Mouse (Mus musculus): ENCODE results near the gene Otop2.

The Otop2 gene

GRCm38 (mm10) chr11:115306863-115307262 is at the start of gene Otop2:
Gene Otop2, plus strand, starts transcription at chr11:115307163.
- no peak for DNase-seq (ENCODE audit: low spot score in 2 of 2)

- no peak for DNase-seq (ENCODE audit: low spot score in 2 of 2)
Observed at GRCm38 (mm10) chr11:115257775-115258510, 49.0 kb upstream of the Otop2 start.

GRCm38 (mm10) chr11:115259134-115259533 is 47.8 kb upstream of the Otop2 start:
- no peak for DNase-seq (ENCODE audit: low spot score in 2 of 2)

GRCm38 (mm10) chr11:115262954-115263353 is 44.0 kb upstream of the Otop2 start:
- no peak for DNase-seq (ENCODE audit: low spot score in 2 of 2)

- no peak for DNase-seq (ENCODE audit: low spot score in 2 of 2)
Observed at GRCm38 (mm10) chr11:115264136-115264861, 42.7 kb upstream of the Otop2 start.

GRCm38 (mm10) chr11:115264862-115265668 is 41.9 kb upstream of the Otop2 start:
- no peak for DNase-seq (ENCODE audit: low spot score in 2 of 2)

- no peak for DNase-seq (ENCODE audit: low spot score in 2 of 2)
Observed at GRCm38 (mm10) chr11:115265771-115266399, 41.1 kb upstream of the Otop2 start.

GRCm38 (mm10) chr11:115266400-115266778 is 40.6 kb upstream of the Otop2 start:
- no peak for DNase-seq (ENCODE audit: low spot score in 2 of 2)

- DNase-seq (ENCODE audit: low spot score in 2 of 2): no peak
Observed at GRCm38 (mm10) chr11:115267061-115267883, 39.7 kb upstream of the Otop2 start, which contains the start of gene Grin2c. Gene Grin2c, minus strand, starts transcription at chr11:115267243.

GRCm38 (mm10) chr11:115267958-115268357 is 39.0 kb upstream of the Otop2 start:
- DNase-seq (ENCODE audit: low spot score in 2 of 2): no peak

- DNase-seq (ENCODE audit: low spot score in 2 of 2): no peak
Observed at GRCm38 (mm10) chr11:115269330-115270066, 37.5 kb upstream of the Otop2 start.

- peak; percentile 70 to 81 for DNase-seq (ENCODE audit: low spot score in 2 of 2)
Observed at GRCm38 (mm10) chr11:115270148-115270861, 36.7 kb upstream of the Otop2 start.

- DNase-seq (ENCODE audit: low spot score in 2 of 2): no peak
Observed at GRCm38 (mm10) chr11:115271052-115271451, 35.9 kb upstream of the Otop2 start.

- DNase-seq (ENCODE audit: low spot score in 2 of 2): no peak
Observed at GRCm38 (mm10) chr11:115271481-115271880, 35.5 kb upstream of the Otop2 start.

GRCm38 (mm10) chr11:115272894-115273498 is 34.0 kb upstream of the Otop2 start:
- DNase-seq (ENCODE audit: low spot score in 2 of 2): no peak

GRCm38 (mm10) chr11:115273735-115274134 is 33.2 kb upstream of the Otop2 start:
- DNase-seq (ENCODE audit: low spot score in 2 of 2): no peak

- DNase-seq (ENCODE audit: low spot score in 2 of 2): no peak
Observed at GRCm38 (mm10) chr11:115274178-115274577, 32.8 kb upstream of the Otop2 start.

GRCm38 (mm10) chr11:115274771-115275170 is 32.2 kb upstream of the Otop2 start:
- DNase-seq (ENCODE audit: low spot score in 2 of 2): no peak

- DNase-seq (ENCODE audit: low spot score in 2 of 2): no peak
Observed at GRCm38 (mm10) chr11:115275509-115275908, 31.5 kb upstream of the Otop2 start.

Measured in frontal cortex, postnatal 10 days (tissue).